Mouse (Mus musculus): ENCODE data around the gene Wiz. TPM values are rescaled to one million over a fixed set of nuclear protein-coding genes. Genes with fewer than 3 reads are reported as not detected.

Wiz gene
- total RNA-seq, 2 experiments from 2014 or later, result 14.3 to 15.3 TPM

DNA sequence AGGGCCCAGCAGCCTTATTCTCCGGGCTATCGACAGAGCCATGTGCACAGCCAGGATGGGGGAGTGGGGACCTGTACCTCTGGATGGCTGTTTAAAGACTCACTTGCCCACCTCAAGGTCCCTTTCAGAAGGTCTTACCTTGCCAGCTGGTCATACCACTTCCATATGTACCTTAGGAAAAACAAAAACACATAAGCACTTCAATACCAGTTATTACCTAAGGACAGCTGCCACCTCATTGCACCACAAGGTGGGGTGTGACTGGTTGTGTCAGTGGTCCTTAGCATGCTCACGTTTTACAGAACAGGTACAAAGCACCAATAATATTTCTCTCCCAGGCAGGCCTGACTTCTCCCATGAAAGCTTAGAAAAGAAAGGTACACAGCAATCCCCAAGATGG is 71.5 kb downstream of the Wiz start:
- DNase-seq, result no peak
- intact Hi-C loops (cut with DNase I; ENCODE audit: low total_unique reads), result no loop called here

DNA sequence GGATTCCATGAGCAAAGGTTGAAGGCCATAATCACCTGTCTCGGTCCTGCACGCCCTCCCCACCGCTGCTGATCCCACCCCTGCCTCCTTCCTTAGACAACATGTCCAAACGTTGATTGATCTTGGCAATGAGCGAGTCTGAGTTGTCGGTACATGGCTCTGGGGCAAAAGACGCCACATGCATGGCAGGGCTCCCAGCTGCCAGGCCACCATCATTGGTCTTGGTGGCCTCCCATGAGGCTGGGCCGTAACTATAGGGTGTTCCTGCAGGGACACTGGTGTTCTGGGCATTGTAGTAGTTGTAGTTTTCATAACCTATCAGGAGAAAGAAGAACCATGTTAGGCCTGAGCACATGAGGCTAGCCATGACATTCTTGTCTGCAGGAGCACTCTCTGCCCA is 72.2 kb downstream of the Wiz start:
- DNase-seq, result no peak
- intact Hi-C loops (cut with DNase I; ENCODE audit: low total_unique reads), result no loop called here

DNA sequence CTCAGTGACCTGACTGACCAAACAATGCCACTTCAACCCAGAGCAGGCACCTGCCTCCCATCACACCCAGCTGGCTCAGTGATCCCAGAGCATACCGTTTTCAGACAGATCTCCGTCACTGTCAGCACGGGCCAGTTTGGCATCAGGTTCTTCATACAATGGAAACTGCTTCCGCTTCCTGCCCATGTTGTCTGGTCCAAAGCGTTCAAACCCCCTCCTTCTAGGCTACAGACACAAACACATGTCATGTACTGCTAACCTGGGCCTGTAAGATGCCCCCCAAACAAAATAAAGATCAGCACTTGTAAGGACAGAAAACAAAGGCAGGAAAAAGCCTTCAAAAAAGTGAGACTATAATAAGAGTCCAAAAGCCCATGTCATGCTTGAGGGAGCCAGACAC is 73.7 kb downstream of the Wiz start:
- intact Hi-C loops (cut with DNase I; ENCODE audit: low total_unique reads), result no loop called here
- no peak for DNase-seq

DNA sequence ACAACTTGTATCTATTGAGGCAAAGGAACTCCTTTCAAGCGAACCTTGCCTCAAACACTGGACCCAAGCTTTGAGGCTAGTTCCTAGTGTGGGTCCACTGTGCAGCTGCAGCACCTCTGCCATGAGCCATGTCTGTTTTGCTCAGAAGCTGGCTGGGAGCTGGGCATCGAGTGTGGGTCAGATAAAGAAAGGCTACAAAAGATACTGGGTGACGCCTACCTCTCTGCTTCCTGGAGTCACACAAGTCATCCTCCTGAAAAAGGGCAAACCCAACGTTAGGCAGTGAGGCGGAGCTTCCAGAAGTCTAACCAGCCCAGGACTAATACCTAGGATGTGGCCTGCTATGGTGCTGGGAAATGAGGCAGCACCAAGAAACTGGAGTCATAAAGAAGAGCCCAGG is 75.3 kb downstream of the Wiz start:
- no peak for DNase-seq
- intact Hi-C loops (cut with DNase I; ENCODE audit: low total_unique reads), result no loop called here

DNA sequence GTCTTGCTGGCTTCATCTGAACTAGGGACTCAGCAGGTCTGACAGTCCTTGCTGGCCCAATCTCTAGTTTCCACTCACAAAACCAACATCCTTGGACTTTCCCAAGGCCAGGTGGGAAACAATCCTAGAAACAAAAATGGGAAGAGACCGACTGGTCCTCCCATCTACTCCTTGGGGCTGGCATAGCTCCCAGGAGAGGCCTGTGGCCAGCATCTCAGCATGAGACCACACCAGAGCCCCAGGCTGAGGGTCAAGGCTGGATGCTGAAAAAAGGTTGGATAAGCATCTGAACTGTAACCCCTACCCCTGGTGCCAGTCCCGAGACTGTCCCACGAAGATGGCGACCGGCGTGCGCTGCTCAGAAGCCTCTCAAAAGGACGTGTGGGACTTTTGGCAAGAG is 76.4 kb downstream of the Wiz start:
- DNase-seq, result no peak
- intact Hi-C loops (cut with DNase I; ENCODE audit: low total_unique reads), result no loop called here

DNA sequence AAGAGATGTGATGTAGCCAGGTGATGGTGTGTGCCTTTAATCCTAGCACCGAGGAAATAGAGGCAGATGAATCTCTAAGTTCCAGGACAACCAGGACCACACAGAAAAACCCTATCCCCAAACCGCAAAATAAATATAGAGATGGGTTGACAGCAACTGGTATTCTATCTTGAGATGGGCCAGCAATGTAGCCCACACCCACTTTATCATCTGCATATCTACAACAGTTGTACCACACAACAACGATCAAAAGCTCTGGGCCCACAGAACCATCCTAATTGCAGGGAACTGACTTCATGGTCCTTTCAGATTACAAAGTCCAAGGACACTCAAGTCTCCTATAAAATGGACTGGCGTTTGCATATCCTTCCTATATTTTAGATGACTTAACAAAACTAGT is 81.3 kb downstream of the Wiz start:
- no peak for DNase-seq
- intact Hi-C loops (cut with DNase I; ENCODE audit: low total_unique reads), result loop anchor here (10.0 kb wide), 1 partner anchor 73 kb away; no protein-coding TSS in a partner anchor

Small RNA genes lying within 50 kb of the gene (microRNA-seq; reads per million reads assigned to microRNA genes)
- gene Gm22201, result 0 reads per million in 2 experiments

Other genes with a start within 250 kb of the Wiz start
- 10 to 100 TPM; 28.5 to 34.6 TPM for gene Notch3, start 222.6 kb downstream of the Wiz start, total RNA-seq (2021)
- under 1 TPM in 1 of 2 experiments, not detected in 1; 0.18 TPM for gene Ephx3, start 199.9 kb downstream of the Wiz start, total RNA-seq (2021)
- 10 to 100 TPM; 47.0 to 47.7 TPM for gene Brd4, start 104.7 kb downstream of the Wiz start, total RNA-seq (2021)
- 10 to 100 TPM; 29.3 to 30.5 TPM for gene Akap8, start 68.2 kb downstream of the Wiz start, total RNA-seq (2021)
- gene Akap8l, start 38.8 kb downstream of the Wiz start, total RNA-seq (2021), result 10 to 100 TPM; 20.8 to 28.0 TPM
- gene Rasal3, start 14.1 kb upstream of the Wiz start, total RNA-seq (2021), result under 1 TPM in 1 of 2 experiments, not detected in 1; 0.14 TPM
- not detected for gene Pglyrp2, start 34.7 kb upstream of the Wiz start, total RNA-seq (2021)
- gene Cyp4f39, start 63.3 kb upstream of the Wiz start, total RNA-seq (2021), result under 1 TPM in 1 of 2 experiments, not detected in 1; 0.82 TPM
- 1 to 10 TPM in 1 of 2 experiments, under 1 TPM in 1; 0.90 to 1.3 TPM for gene Cyp4f17, start 116.6 kb upstream of the Wiz start, total RNA-seq (2021)
- gene Cyp4f16, start 147.1 kb upstream of the Wiz start, total RNA-seq (2021), result 1 to 10 TPM; 2.0 to 2.3 TPM
- gene Cyp4f37, start 231.9 kb upstream of the Wiz start, total RNA-seq (2021), result not detected

Data from gastrocnemius, postnatal 14 days (tissue).